10 mouse cellular contexts compared by ENCODE assay signal in genomic region chr11:93097431-93097851, GRCm38 (mm10). TPM values are rescaled to one million over a fixed set of nuclear protein-coding genes. Genes with fewer than 3 reads are reported as not detected.
DNase-seq lines count a peak whose midpoint lies in the region; ATAC-seq and TF ChIP-seq lines count a peak whose summit lies in the region.
"Had no signal": no experiment of that assay in that cellular context is flagged by ENCODE, and none has a peak within 500 bp of the region (broad histone marks: within the 10 kb centered on the region; RNA-seq: fewer than 3 reads in every experiment).

No protein-coding gene starts in this region.

- peaks cover 26% of the 10 kb centered on the region for H3K4me1 ChIP-seq in embryonic facial prominence, embryonic 15.5 days
- no peaks in the 10 kb centered on the region for H3K4me1 ChIP-seq in hindbrain, postnatal 0 days (ENCODE audit: insufficient read depth, low read length)
- H3K4me1 ChIP-seq in neural tube, embryonic 12.5 days: peaks cover 20% of the 10 kb centered on the region
- no peaks in the 10 kb centered on the region for H3K4me1 ChIP-seq in kidney, adult 2 months (ENCODE audit: control insufficient read depth, insufficient read depth, low read length)
- H3K4me1 ChIP-seq: lung, embryonic 15.5 days had no signal

- peak; percentile 63 for DNase-seq in cerebellum, adult 11-12 months
- peak; percentile 53 for DNase-seq in hindbrain, postnatal 0 days (ENCODE audit: low spot score)
- no peak for DNase-seq in kidney, adult 2 months
- DNase-seq in urinary bladder, adult 18-20 months (ENCODE audit: low spot score in 2 of 2): no peak
- DNase-seq in T-cell, adult 2 months (ENCODE audit: low spot score): no peak
- no peak for DNase-seq in adrenal gland, postnatal 4 days (ENCODE audit: low spot score in 2 of 2)

- peak overlapping the region; percentile 82 for H3K4me2 ChIP-seq in embryonic facial prominence, embryonic 15.5 days (replicated peaks)
- H3K4me2 ChIP-seq in hindbrain, postnatal 0 days (ENCODE audit: low read depth, low read length): peak overlapping the region; percentile 91
- peak overlapping the region; percentile 93 for H3K4me2 ChIP-seq in neural tube, embryonic 12.5 days (replicated peaks)

- ATAC-seq in embryonic facial prominence, embryonic 15.5 days (ENCODE audit: insufficient number of reproducible peaks, low FRiP score, low TSS enrichment, low read depth): no peak
- no peak for ATAC-seq in hindbrain, postnatal 0 days
- ATAC-seq in neural tube, embryonic 12.5 days (ENCODE audit: low FRiP score, low read depth): no peak

- TF ChIP-seq CTCF in hindbrain, postnatal 0 days (IDR thresholded peaks at IDR 0.05; ENCODE audit: low read depth): no peak
- TF ChIP-seq CTCF in kidney, adult 2 months (conservative IDR thresholded peaks at IDR 0.05; ENCODE audit: insufficient read depth, insufficient read length, low read depth, low read length): no peak

- H3K27me3 ChIP-seq in embryonic facial prominence, embryonic 15.5 days: peaks cover 59% of the 10 kb centered on the region
- no peaks in the 10 kb centered on the region for H3K27me3 ChIP-seq in hindbrain, postnatal 0 days (ENCODE audit: insufficient read depth, low read length)
- peaks cover 53% of the 10 kb centered on the region for H3K27me3 ChIP-seq in neural tube, embryonic 12.5 days (replicated peaks)
- H3K27me3 ChIP-seq in kidney, adult 2 months (replicated peaks; ENCODE audit: control insufficient read depth, insufficient read depth, low read length): peaks cover 3% of the 10 kb centered on the region; the same call in 1 of the 2 replicates

- no peak overlapping the region for H3K9ac ChIP-seq in embryonic facial prominence, embryonic 15.5 days
- H3K9ac ChIP-seq in hindbrain, postnatal 0 days (replicated peaks; ENCODE audit: low read length): peak overlapping the region; percentile 60
- no peak overlapping the region for H3K9ac ChIP-seq in neural tube, embryonic 12.5 days
- H3K9ac ChIP-seq: lung, embryonic 15.5 days had no signal

- 3% methylated on average over 14 of the region's 14 CpGs for WGBS in embryonic facial prominence, embryonic 15.5 days
- whole genome bisulfite sequencing in hindbrain, postnatal 0 days: 3% methylated on average over 14 of the region's 14 CpGs
- WGBS in neural tube, embryonic 12.5 days: 3% methylated on average over 14 of the region's 14 CpGs
- 6% methylated on average over 14 of the region's 14 CpGs for WGBS in kidney, adult 2 months

- H3K36me3 ChIP-seq in embryonic facial prominence, embryonic 15.5 days: no peaks in the 10 kb centered on the region
- no peaks in the 10 kb centered on the region for H3K36me3 ChIP-seq in hindbrain, postnatal 0 days (ENCODE audit: insufficient read depth, low read length)
- H3K36me3 ChIP-seq in neural tube, embryonic 12.5 days: no peaks in the 10 kb centered on the region
- no peaks in the 10 kb centered on the region for H3K36me3 ChIP-seq in kidney, adult 2 months (ENCODE audit: control insufficient read depth, insufficient read depth, low read length)
- H3K36me3 ChIP-seq: lung, embryonic 15.5 days had no signal

- no peak overlapping the region for H3K27ac ChIP-seq in embryonic facial prominence, embryonic 15.5 days (replicated peaks)
- peak overlapping the region; percentile 71; the same call in 1 of the 2 replicates for H3K27ac ChIP-seq in hindbrain, postnatal 0 days
- H3K27ac ChIP-seq in neural tube, embryonic 12.5 days: no peak overlapping the region
- no peak overlapping the region for H3K27ac ChIP-seq in kidney, adult 2 months (ENCODE audit: insufficient read depth, low read depth, low read length)
- H3K27ac ChIP-seq: lung, embryonic 15.5 days had no signal

- no peaks in the 10 kb centered on the region for H3K9me3 ChIP-seq in embryonic facial prominence, embryonic 15.5 days (replicated peaks)
- no peaks in the 10 kb centered on the region for H3K9me3 ChIP-seq in hindbrain, postnatal 0 days (ENCODE audit: low read length)
- H3K9me3 ChIP-seq in neural tube, embryonic 12.5 days: no peaks in the 10 kb centered on the region
- H3K9me3 ChIP-seq: lung, embryonic 15.5 days had no signal

- TF ChIP-seq POLR2A in kidney, adult 2 months (IDR thresholded peaks at IDR 0.05; ENCODE audit: low read depth, low read length): no peak

- peak overlapping the region; percentile 45 for H3K4me3 ChIP-seq in embryonic facial prominence, embryonic 15.5 days (replicated peaks)
- H3K4me3 ChIP-seq in hindbrain, postnatal 0 days (ENCODE audit: low read length): peak overlapping the region; percentile 67
- H3K4me3 ChIP-seq in neural tube, embryonic 12.5 days: peak overlapping the region; percentile 52
- H3K4me3 ChIP-seq in kidney, adult 2 months (ENCODE audit: insufficient read depth, low read depth, low read length): no peak overlapping the region
- H3K4me3 ChIP-seq: lung, embryonic 15.5 days had no signal

RNA-seq across cellular contexts. Expression of gene Car10, which starts 0.4 kb away (rescaled TPM):
- 2.2 and 3.1 TPM in 2 replicates for polyA plus RNA-seq in embryonic facial prominence, embryonic 15.5 days (2015; fragmentation: Nextera tagmentation; extraction: Ambion mirVana)
- 49.8 and 54.1 TPM in 2 replicates for total RNA-seq in hindbrain, postnatal 0 days (2014; rRNA removed)
- polyA plus RNA-seq in hindbrain, postnatal 0 days (2015; fragmentation: Nextera tagmentation; extraction: Ambion mirVana): 38.1 and 45.0 TPM in 2 replicates
- 10.7 and 12.5 TPM in 2 replicates for polyA plus RNA-seq in neural tube, embryonic 12.5 days (2016; fragmentation: Nextera tagmentation; extraction: Ambion mirVana)
- polyA plus RNA-seq in kidney, adult 2 months (2012; rRNA removed): not detected in 2 replicates
- 1 to 10 TPM; 1.4 to 1.9 TPM for total RNA-seq in adrenal gland, postnatal 4 days (2021)
- total RNA-seq: hematopoietic stem cell, adult 5-6 weeks had no signal

Comparison
In these comparisons a context has a peak if more than half of its experiments do, and no peak if none do; other contexts are left out.
1. DNase-seq: peak in cerebellum, adult 11-12 months (single experiment) and hindbrain, postnatal 0 days (single experiment); none in kidney, adult 2 months (single experiment), urinary bladder, adult 18-20 months (0 of 2), T-cell, adult 2 months (single experiment) and adrenal gland, postnatal 4 days (0 of 2).
2. Peak in every context shown above with its lines, with median percentiles within 50 percentile points of each other: H3K4me2 ChIP-seq.